Mouse (Mus musculus): ENCODE measurements around the gene Icam1. TPM values are rescaled to one million over a fixed set of nuclear protein-coding genes. Genes with fewer than 3 reads are reported as not detected.

The Icam1 gene
- 1 to 10 TPM; 3.1 to 3.4 TPM for total RNA-seq (2021)
- long read RNA-seq, experiment 1, partial matches to known transcripts = 1 of 2 reads
- long read RNA-seq, experiment 1, other reads (novel, unspliced or antisense) = 0 of 2 reads
- long read RNA-seq, experiment 2, partial matches to known transcripts = 0 of 2 reads
- long read RNA-seq, experiment 2, other reads (novel, unspliced or antisense) = 0 of 2 reads

DNA sequence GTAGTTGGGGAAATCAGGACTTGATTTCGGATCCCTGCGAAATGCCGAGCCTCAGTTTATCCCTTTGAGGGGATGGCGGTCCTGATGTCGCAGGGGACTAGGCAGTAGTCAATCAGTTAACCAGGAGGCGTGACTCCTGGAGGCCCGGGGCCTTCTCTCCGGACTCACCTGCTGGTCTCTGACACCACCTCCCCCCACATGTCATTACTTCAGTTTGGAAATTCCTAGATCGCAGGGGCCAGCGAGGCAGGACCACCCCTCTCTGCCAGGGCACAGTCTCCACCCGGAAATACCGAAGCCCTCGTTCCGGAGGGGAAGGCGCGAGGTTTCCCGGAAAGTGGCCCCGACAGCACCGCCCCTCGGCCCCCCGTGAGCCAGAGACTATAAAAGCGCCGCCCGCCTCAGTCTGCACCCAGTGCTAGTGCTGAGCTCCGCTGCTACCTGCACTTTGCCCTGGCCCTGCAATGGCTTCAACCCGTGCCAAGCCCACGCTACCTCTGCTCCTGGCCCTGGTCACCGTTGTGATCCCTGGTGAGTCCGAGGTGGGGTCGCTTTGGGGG lies at the start of gene Icam1:
TSS of gene Icam1 (plus strand) at position 415 of the 560 bp plus-strand sequence.
- peak; percentile 64 for DNase-seq
- intact Hi-C loops (cut with DNase I; ENCODE audit: low total_unique reads) = no loop called here

DNA sequence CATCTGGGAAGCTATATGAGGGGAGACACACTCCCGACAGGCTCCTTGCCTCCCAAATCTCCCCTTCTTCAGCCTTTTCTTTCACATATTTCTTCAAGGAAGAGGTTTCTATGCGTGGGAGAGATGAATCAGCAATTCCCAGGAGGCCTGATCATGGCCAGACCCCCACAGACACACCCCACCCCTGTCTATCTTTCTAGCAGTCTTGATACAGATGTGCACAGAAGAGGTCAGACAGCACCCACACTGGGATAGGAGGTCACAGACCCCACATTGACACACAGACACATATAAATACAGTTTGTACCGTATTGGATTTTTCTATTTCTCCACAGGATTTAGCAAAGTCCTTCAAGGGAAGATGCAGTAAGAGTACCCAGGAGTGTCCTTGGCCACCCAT lies 49.8 kb upstream of the Icam1 start:
- intact Hi-C loops (cut with DNase I; ENCODE audit: low total_unique reads) = no loop called here
- DNase-seq = no peak

DNA sequence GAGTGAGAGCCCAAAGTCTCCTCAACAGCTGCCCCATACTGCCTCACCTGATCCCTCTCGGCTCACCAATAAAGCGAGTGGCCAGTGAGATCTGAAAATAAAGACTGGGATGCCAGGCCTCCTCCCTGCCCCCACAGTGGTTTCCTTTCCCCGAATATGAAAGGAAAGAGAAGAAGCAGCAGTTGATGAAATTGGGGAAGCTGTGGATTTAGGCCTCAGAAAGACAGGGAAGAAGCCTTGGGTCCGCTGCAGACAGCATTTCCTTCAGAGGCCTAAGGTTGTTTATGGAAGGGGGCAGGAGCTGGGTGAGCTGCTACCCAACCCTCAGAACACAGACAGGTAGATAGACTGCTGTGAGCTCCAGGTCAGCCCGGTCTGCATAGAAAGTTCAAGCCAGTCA lies 49.0 kb upstream of the Icam1 start:
- intact Hi-C loops (cut with DNase I; ENCODE audit: low total_unique reads) = no loop called here
- DNase-seq = no peak

DNA sequence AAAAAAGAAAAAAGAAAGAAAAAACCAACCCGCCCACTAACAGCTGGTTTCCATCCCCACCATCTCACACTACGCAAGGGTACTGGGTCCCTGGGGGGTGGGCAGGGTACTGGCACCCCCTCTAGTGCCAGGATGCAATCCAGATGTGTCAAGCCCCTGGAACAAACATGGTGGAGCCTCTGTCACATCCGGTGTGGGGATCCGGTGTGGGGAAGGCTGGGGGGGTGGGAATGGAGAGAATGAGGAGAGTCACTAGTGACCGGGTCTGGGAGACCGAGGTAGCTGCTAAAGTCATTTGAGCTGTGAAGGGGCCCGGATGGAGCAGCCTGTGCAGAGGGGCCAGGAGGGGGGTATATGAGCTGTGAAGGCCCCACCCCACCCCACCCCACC lies 44.0 kb upstream of the Icam1 start:
- intact Hi-C loops (cut with DNase I; ENCODE audit: low total_unique reads) = no loop called here
- peak; percentile 68 for DNase-seq

DNA sequence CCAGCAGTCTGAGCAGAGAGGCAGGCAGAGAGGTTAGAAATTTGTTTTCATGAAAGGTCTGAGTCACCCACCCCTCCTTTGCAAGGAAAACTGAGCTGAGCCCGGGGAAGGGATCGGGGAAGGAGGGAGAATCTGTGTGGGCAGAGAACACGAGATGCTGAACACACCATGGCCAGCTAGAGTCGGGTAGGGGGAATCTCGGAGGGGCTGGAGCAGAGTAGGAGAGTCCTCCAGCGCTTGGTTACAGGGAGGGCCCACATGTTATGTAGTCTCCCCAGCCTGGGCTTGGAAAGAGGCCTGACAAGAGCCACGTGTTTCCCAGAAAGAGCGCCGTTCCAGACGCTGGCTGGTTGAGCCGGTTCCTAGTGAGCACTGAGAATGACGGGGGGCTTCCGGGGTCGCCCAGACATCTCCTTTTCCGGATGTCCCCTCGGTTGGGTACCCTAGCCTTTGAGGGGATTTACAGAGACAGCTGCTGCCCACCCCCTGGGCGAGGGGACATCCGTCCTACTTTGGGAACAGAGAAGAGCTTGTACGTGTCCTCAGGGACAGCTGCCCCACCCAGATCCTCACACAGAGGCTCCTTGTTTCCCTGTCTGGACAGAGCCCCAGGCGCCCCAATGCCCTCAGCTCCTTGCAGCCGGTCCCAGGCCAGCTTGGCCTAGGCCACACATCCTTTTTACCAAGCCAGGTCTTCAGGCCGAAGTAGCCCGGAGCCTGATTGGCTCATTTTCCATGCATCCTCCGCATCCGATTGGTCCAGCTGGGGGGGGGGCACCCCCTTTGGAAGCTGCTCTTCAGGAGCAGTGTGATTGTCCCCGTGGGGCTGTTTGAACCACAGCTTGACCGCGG lies 43.4 kb upstream of the Icam1 start:
- peak; percentile 73 for DNase-seq
- intact Hi-C loops (cut with DNase I; ENCODE audit: low total_unique reads) = no loop called here

DNA sequence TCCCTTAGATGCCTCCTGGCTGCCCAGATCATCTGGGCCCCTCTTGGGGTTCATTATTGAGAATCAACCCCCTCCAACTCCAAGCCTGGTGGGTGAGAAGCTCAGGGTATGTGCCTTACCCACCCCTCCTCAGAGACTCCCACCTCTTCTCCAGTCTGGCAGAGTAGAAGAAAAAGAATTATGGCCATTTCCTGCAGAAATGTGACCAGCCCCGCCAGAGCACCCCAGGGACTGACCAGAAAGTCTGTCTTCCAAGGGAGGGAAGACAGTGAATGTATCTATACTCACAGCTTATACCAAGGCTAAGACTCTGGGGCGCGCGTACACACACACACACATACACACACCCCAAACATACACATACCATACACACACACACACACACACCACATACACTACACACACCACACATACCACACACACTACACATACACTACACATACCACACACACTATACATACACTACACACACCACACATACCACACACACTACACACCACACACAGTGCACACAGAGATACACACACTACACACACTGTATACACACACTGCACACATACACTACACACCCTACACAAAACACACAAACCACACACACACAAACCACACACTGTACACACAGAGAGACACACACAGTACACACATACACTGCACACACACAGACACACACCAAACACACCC lies 42.6 kb upstream of the Icam1 start:
- peak; percentile 40 for DNase-seq
- intact Hi-C loops (cut with DNase I; ENCODE audit: low total_unique reads) = no loop called here

DNA sequence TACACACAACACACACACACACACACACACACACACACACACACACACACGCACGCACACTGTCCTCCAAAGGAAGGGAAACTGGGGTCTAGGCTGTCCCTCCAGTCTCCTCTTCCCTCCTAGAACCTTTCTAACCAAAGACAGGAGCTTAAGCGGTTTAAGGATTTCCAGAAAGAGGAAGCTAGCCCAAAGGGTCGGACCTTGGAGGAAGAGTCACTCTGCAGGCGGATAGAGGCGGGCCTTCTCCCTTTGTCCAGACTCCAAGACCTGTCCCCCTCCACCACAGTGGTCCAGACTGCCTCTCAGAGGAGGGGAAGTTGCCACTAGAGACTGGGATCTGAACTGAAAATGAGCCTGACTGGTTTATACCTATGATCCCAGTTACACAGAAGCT lies 42.1 kb upstream of the Icam1 start:
- peak; percentile 40 for DNase-seq
- intact Hi-C loops (cut with DNase I; ENCODE audit: low total_unique reads) = no loop called here

DNA sequence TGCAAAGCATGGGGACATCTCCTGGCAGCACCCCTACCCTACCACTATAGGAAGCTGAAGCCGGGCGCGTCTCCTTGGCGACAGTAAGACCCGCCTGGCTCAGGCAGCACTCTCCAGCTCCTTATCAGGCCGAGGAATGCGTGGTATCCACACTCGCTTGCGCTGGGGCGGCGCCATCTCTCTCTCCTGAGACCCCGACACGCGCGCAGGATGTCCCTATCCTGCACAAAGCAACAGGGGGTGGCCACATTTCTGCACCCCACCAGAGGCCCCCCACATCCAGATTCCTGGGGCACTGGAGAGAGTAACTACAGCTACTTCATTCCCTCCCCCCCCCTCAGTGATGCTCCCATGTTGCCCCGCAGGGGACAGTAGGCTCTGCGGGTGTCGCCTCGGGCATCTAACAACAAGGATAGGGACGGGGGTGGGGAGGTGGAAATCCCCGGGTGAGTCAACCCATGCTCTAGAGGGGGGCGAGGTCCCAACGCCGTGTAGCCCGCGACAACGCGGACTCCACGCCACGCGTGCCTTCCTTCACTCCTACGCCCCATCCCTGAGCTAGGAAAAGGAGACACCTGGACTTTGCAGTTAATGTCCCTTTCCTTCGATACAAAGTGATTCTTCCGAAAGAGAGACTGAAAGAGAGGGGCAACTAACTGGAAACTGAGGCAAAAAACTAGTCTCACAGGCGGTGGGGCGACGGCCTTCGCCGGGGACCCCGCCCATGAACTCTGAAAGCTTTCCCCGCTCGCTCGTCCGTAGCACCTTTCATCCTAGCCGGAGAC lies 40.2 kb upstream of the Icam1 start:
- DNase-seq = peak; percentile 36

DNA sequence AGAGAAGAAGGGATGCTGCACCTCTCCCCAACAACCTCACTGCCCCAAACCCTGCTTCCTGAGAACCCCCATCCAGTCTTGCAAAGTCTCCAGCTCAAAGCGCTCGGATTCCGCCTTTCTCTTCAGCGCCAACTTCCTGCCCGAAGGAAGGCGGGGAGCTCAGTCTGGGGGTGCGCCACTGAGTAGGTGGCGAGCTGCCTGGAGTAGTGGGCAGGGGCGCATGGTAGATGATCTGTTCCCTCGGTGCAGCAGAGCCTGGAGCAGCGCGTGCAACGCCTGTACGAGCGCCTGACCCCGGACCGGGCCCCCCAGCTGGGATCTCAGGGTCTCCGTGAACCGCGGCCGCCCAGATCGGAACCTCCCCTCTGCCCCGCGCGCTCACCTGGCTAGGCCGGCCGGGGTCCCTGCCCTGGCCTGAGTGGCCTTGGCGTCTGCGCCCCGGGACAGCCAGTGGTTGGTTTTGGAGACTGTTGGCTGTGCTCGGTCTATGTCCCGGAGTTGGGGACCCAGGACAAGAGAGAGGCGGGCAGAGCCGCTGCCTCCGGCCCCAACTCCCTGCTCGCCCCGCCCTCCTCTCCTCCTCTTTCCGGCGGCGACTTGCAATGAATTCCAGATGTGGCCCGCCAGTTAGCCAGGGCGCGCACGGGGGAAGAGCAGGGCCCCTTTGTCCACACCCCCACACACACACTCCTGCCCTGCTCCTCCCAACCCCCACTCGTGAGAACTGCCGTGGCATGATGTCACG lies 39.4 kb upstream of the Icam1 start, which contains the start of gene S1pr2:
TSS of gene S1pr2 (minus strand) at position 566 of the 745 bp plus-strand sequence.
- intact Hi-C loops (cut with DNase I; ENCODE audit: low total_unique reads) = no loop called here
- peak; percentile 91 for DNase-seq

More for the DNA sequence above, 40.2 kb upstream of the Icam1 start:
- intact Hi-C loops (cut with DNase I; ENCODE audit: low total_unique reads) = no loop called here

DNA sequence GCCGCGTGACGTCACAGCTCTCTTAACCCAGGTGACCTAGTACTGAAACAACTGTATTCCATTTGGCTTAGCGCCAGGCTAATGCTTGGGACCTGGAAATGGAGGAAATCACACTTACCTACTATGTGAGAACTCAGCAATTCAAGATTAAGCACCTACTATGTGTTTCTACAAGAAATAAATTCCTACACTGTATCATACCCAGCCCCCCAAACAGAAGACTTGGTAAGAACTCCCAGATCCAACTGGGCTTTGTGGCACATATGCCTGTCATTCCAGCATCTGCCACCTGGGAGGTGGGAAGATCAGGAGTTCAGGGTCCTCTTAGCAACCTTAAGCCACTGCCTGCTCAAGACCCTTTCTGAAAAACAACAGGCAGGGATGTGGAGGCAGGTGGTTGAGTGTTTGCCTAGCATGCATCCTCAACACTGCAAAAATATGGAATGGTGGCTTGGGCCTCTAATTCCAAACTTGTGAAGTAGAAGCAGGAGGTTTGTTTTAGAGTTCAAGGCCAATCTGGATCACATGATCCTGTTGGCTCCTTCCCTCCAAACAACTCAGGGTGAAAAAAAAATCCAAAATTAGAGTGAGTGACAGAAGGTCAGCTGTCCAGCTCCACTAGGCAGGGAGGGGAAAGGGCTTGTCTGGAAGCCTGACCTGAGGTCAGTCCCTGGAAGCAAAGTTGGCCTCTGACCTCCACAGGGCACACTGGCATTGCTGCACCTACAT lies 38.7 kb upstream of the Icam1 start:
- DNase-seq = no peak
- intact Hi-C loops (cut with DNase I; ENCODE audit: low total_unique reads) = no loop called here

DNA sequence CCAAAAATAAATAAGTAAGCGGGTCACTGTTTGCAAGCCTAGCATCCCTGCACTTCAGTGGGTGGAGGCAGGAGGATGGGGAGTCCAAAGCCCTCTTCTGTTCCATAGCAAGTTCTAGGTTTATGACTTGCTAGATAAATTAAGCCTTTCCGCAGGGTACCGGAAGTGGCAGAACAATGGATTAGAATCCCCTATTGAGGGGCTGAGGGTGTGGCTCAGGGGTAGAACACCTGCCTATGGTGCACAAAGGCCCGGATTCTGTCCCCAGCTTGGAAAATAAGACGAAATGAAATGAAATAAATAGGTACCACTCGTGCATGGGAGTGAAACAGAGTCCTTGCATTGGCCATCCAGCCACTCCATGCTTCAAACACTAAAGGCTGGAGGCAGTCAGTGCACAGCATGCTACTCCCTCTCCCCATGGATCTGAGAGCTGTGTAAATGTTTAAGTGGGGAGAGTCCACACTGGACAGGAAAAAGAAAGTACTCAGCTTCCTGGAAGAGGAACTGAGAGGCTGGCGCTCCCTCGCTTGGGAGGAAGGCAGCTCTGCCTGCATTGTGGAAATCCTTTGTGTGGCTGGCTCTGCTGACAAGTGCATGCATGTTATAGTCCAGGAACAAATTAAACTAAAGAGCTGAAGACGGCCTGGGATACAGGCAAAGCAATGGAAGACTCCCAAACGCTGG lies 37.2 kb upstream of the Icam1 start:
- no peak for DNase-seq
- intact Hi-C loops (cut with DNase I; ENCODE audit: low total_unique reads) = no loop called here

DNA sequence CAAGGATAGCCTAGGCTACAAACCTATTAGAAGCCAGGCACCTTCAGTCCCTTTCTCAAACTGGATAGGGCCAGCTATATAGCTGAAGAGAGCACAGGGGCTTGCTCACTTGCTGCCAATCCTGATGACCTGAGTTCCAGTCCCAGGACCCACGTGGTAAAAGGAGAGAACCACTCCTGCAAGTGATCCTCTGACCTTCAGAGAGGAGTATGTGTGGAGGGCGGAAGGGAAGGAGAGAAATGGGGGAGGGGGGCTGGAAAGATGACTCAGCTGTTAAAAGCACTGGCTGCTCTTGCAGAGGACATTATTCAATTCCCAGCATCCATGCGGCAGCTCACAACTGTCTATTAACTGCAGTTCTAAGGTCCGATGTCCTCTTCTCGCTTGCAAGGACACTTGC lies 36.6 kb upstream of the Icam1 start:
- no peak for DNase-seq
- intact Hi-C loops (cut with DNase I; ENCODE audit: low total_unique reads) = no loop called here

DNA sequence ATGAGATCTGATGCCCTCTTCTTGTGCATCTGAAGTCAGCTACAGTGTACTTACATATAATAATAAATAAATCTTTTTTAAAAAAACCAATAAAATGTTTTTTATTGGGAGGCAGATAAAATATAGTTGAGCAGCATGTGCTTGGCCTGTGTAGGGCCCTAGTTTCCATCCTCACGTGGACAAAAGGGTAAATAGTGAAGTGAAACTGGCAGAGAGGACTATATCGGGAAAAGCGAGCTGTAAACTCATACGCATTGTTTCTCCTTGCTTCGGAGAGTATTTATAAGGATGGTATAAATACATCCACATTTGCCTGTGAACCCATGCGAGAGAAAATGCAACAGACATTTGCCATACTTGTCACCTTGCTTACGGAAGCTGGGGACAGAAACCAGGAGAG lies 36.0 kb upstream of the Icam1 start:
- no peak for DNase-seq
- intact Hi-C loops (cut with DNase I; ENCODE audit: low total_unique reads) = no loop called here

DNA sequence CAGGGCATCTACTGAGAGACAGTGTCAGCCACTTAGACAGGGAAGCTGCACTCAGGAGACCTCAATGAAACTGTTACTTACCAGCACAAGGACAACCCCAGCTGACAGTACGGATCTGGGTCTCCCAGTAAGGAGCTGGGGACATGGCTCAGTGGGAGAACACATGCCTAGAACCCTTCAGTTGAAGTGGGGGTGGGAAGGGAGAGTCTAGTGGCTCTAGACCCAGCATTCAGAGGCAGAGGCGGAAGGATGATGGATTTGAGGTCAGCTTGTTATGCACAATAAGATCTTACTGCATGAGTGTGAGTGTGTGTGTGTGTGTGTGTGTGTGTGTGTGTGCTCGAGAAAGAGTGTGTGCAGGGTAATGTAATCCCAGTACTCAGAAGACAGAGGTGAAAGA lies 33.6 kb upstream of the Icam1 start:
- no peak for DNase-seq
- intact Hi-C loops (cut with DNase I; ENCODE audit: low total_unique reads) = no loop called here

DNA sequence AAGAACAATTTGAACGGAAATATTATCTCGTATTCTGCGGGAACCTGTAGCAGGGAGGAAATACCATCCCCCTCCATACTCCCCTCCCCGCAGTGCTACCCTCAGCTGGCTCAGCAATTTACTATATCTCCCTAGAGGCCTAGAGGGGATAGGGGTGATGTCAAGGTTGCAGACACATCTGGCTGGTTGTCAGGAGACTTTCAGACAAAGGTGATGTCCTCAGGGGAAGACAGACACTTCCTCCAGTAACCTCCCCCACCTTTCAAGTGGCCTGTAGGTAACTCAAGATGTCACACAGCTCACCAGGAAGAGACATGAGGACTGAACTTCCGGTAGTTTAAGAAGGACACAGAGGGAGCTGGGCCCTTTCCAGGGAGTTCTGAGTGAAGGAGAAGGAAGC lies 32.6 kb upstream of the Icam1 start:
- DNase-seq = no peak
- intact Hi-C loops (cut with DNase I; ENCODE audit: low total_unique reads) = no loop called here

DNA sequence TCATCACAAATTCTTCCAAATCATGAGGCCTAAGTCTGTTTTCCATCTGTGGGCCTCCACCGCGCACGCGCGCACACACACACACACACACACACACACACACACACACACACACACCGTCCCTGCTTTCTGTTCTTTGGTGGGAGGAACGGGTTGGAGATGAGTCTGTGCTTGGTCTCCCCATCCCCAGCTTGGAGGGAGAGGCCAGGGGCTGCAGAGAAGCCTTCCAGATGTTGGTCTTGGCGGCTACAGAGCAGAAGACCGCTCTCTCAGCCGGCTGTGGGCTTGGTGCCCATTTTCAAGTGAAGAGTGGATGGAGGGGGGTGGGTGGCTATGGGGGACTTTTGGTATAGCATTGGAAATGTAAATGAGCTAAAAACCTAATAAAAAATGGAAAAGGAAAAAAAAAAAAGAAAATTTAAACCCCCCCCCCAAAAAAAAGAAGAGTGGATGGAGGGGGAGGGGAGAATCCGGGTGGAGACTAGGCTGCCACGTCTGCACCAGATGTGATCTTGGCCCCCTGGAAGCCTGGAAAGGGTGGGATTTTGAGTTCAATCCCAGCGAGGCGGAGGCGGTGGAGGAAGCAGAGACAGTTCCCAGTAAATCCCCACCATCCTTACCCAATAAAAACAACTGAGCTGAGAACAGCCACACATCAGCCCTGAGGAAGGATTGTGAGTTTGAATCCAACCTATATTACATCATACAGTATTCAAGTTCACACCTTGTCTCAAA lies 28.7 kb upstream of the Icam1 start:
- intact Hi-C loops (cut with DNase I; ENCODE audit: low total_unique reads) = no loop called here
- DNase-seq = peak; percentile 70

DNA sequence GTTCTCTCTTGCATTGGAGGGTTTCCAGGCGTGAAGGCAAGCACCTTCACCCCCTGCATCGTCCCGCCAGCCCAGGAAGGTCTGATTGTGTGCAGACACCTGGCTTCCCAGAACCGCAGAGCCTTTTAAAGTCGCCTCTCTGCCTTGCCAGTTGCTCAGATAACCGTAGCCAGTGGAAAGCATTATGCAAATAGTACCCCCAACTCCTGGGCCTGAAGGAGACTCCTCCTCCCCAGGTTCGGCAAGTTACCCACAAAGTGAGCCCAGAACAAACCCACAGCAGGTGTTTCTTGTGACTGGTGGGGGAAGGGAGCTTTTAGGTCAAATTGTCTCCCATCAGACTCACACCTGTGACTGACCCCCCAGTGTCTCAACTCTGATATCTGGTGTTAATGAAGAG lies 27.8 kb upstream of the Icam1 start:
- no peak for DNase-seq
- intact Hi-C loops (cut with DNase I; ENCODE audit: low total_unique reads) = no loop called here
